ENCODE assay signal across 10 mouse cellular contexts in the genomic region with DNA sequence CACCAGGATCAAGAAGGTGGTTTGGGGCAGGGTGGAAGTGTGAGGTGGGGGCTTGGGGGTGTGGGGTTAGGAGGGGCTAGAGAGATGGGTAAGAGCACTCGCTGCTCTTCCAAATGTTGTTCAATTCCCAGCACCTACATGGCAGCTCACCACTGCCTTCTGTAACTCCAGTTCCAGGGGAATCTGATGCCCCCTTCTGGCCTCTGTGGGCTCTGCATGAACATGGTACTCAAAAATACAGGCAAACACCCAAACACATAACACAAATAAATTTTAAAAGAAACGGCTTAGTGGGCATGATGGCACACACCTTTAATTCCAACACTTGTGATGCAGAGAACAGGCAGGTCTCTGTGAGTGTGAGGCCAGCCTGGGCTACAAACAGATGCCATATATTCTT. TPM values are rescaled to one million over a fixed set of nuclear protein-coding genes. Genes with fewer than 3 reads are reported as not detected.
DNase-seq lines count a peak whose midpoint lies in the region; ATAC-seq and TF ChIP-seq lines count a peak whose summit lies in the region.
"Had no signal": no experiment of that assay in that cellular context is flagged by ENCODE, and none has a peak within 500 bp of the region (broad histone marks: within the 10 kb centered on the region; RNA-seq: fewer than 3 reads in every experiment).

No protein-coding gene starts in this region.

- H3K4me3 ChIP-seq in hindbrain, embryonic 10.5 days = no peak overlapping the region
- H3K4me3 ChIP-seq in hindbrain, embryonic 13.5 days = no peak overlapping the region
- H3K4me3 ChIP-seq in liver, postnatal 0 days (ENCODE audit: low read depth, low read length) = no peak overlapping the region

- peak; percentile 59 for TF ChIP-seq CTCF in liver, postnatal 0 days (IDR thresholded peaks at IDR 0.05; ENCODE audit: low read depth)

- TF ChIP-seq EP300 in liver, postnatal 0 days (IDR thresholded peaks at IDR 0.05; ENCODE audit: low read depth) = no peak

- no peak overlapping the region for H3K4me2 ChIP-seq in hindbrain, embryonic 13.5 days
- no peak overlapping the region for H3K4me2 ChIP-seq in liver, postnatal 0 days (ENCODE audit: low read depth, low read length)

- intact Hi-C loops in left cerebral cortex, postnatal 36 days (cut with DNase I) = no loop called here

- WGBS in hindbrain, embryonic 10.5 days = 59% methylated on average over 2 of the region's 2 CpGs
- 53% methylated on average over 2 of the region's 2 CpGs for WGBS in hindbrain, embryonic 13.5 days
- 55% methylated on average over 2 of the region's 2 CpGs for WGBS in liver, postnatal 0 days (ENCODE audit: insufficient replicate concordance)

- DNase-seq in hindbrain, embryonic 10.5 days (ENCODE audit: low spot score) = peak; percentile 38
- DNase-seq in A20 (ENCODE audit: low read depth, low spot score) (peak; percentile 33), R1 (ENCODE audit: low read depth, low spot score) (peak; percentile 82)
- peak; percentile 46 for DNase-seq in liver, postnatal 0 days
- DNase-seq in urinary bladder, postnatal 4 days (ENCODE audit: low spot score in 2 of 2) = no peak
- DNase-seq in left cerebral cortex, postnatal 36 days (ENCODE audit: low spot score in 2 of 2) = no peak
- no peak for DNase-seq in spleen, postnatal 4 days (ENCODE audit: low spot score in 2 of 2)
- DNase-seq: right cerebral cortex, postnatal 4 days had no signal

- no peak overlapping the region for H3K27ac ChIP-seq in hindbrain, embryonic 10.5 days
- no peak overlapping the region for H3K27ac ChIP-seq in hindbrain, embryonic 13.5 days
- no peak overlapping the region for H3K27ac ChIP-seq in liver, postnatal 0 days (ENCODE audit: low read depth)

- no peaks in the 10 kb centered on the region for H3K36me3 ChIP-seq in hindbrain, embryonic 10.5 days
- no peaks in the 10 kb centered on the region for H3K36me3 ChIP-seq in hindbrain, embryonic 13.5 days
- no peaks in the 10 kb centered on the region for H3K36me3 ChIP-seq in liver, postnatal 0 days (replicated peaks; ENCODE audit: insufficient read depth, low read length)

- no peak for ATAC-seq in hindbrain, embryonic 13.5 days (ENCODE audit: low FRiP score)
- no peak for ATAC-seq in liver, postnatal 0 days

- no peaks in the 10 kb centered on the region for H3K9me3 ChIP-seq in hindbrain, embryonic 10.5 days
- H3K9me3 ChIP-seq in hindbrain, embryonic 13.5 days = no peaks in the 10 kb centered on the region
- no peaks in the 10 kb centered on the region for H3K9me3 ChIP-seq in liver, postnatal 0 days (ENCODE audit: low read length)

- H3K4me1 ChIP-seq in hindbrain, embryonic 10.5 days (replicated peaks) = peaks cover 12% of the 10 kb centered on the region
- H3K4me1 ChIP-seq in hindbrain, embryonic 13.5 days (replicated peaks) = peaks cover 11% of the 10 kb centered on the region
- peaks cover 4% of the 10 kb centered on the region; the same call in 1 of the 2 replicates for H3K4me1 ChIP-seq in liver, postnatal 0 days (ENCODE audit: insufficient read depth)

- no peak overlapping the region for H3K9ac ChIP-seq in hindbrain, embryonic 13.5 days
- H3K9ac ChIP-seq in liver, postnatal 0 days (replicated peaks) = no peak overlapping the region

- H3K27me3 ChIP-seq in hindbrain, embryonic 10.5 days (ENCODE audit: insufficient read depth, poor library complexity, severe bottlenecking) = no peaks in the 10 kb centered on the region
- no peaks in the 10 kb centered on the region for H3K27me3 ChIP-seq in hindbrain, embryonic 13.5 days
- H3K27me3 ChIP-seq in liver, postnatal 0 days (ENCODE audit: insufficient read depth, low read length) = no peaks in the 10 kb centered on the region

RNA-seq across cellular contexts. Expression of a gene that starts 3.8 kb away (rescaled TPM):
- 1.8 and 1.9 TPM in 2 replicates for polyA plus RNA-seq in hindbrain, embryonic 10.5 days (2016; fragmentation: Nextera tagmentation; extraction: Ambion mirVana)
- 2.4 and 3.0 TPM in 2 replicates for polyA plus RNA-seq in hindbrain, embryonic 13.5 days (2015; fragmentation: Nextera tagmentation; extraction: Ambion mirVana)
- 0.19 and 0.26 TPM in 2 replicates for polyA plus RNA-seq in liver, postnatal 0 days (2015; fragmentation: Nextera tagmentation; extraction: Ambion mirVana)
- total RNA-seq in left cerebral cortex, postnatal 36 days (2021) = 1 to 10 TPM; 1.6 to 2.6 TPM

RNA-seq across cellular contexts. Expression of a gene that starts 3.9 kb away (rescaled TPM):
- not detected in 2 replicates for polyA plus RNA-seq in hindbrain, embryonic 10.5 days (2016; fragmentation: Nextera tagmentation; extraction: Ambion mirVana)
- 0.05 TPM in 1 of 2 replicates, not detected in the other for polyA plus RNA-seq in hindbrain, embryonic 13.5 days (2015; fragmentation: Nextera tagmentation; extraction: Ambion mirVana)
- not detected in 2 replicates for polyA plus RNA-seq in liver, postnatal 0 days (2015; fragmentation: Nextera tagmentation; extraction: Ambion mirVana)
- not detected for total RNA-seq in left cerebral cortex, postnatal 36 days (2021)
- polyA plus RNA-seq: gonadal fat pad, adult 2 months had no signal

RNA-seq across cellular contexts. Expression of a gene that starts 29.3 kb away (rescaled TPM):
- polyA plus RNA-seq in hindbrain, embryonic 10.5 days (2016; fragmentation: Nextera tagmentation; extraction: Ambion mirVana) = 5.4 and 6.1 TPM in 2 replicates
- polyA plus RNA-seq in hindbrain, embryonic 13.5 days (2015; fragmentation: Nextera tagmentation; extraction: Ambion mirVana) = 13.3 and 13.6 TPM in 2 replicates
- polyA plus RNA-seq in liver, postnatal 0 days (2015; fragmentation: Nextera tagmentation; extraction: Ambion mirVana) = 0.06 and 0.08 TPM in 2 replicates
- 10 to 100 TPM; 14.3 to 17.2 TPM for total RNA-seq in left cerebral cortex, postnatal 36 days (2021)

RNA-seq across cellular contexts. Expression of a gene that starts 30.4 kb away (rescaled TPM):
- 21.8 and 27.6 TPM in 2 replicates for polyA plus RNA-seq in hindbrain, embryonic 10.5 days (2016; fragmentation: Nextera tagmentation; extraction: Ambion mirVana)
- 29.9 and 33.7 TPM in 2 replicates for polyA plus RNA-seq in hindbrain, embryonic 13.5 days (2015; fragmentation: Nextera tagmentation; extraction: Ambion mirVana)
- polyA plus RNA-seq in liver, postnatal 0 days (2015; fragmentation: Nextera tagmentation; extraction: Ambion mirVana) = 4.8 and 5.4 TPM in 2 replicates
- 10 to 100 TPM in 1 of 2 experiments, 1 to 10 TPM in 1; 9.6 to 10.1 TPM for total RNA-seq in left cerebral cortex, postnatal 36 days (2021)

RNA-seq across cellular contexts. Expression of a gene that starts 30.5 kb away (rescaled TPM):
- polyA plus RNA-seq in hindbrain, embryonic 10.5 days (2016; fragmentation: Nextera tagmentation; extraction: Ambion mirVana) = 20.3 and 21.9 TPM in 2 replicates
- 42.7 and 43.9 TPM in 2 replicates for polyA plus RNA-seq in hindbrain, embryonic 13.5 days (2015; fragmentation: Nextera tagmentation; extraction: Ambion mirVana)
- 14.6 and 15.2 TPM in 2 replicates for polyA plus RNA-seq in liver, postnatal 0 days (2015; fragmentation: Nextera tagmentation; extraction: Ambion mirVana)
- total RNA-seq in left cerebral cortex, postnatal 36 days (2021) = 100 to 1,000 TPM in 1 of 2 experiments, 10 to 100 TPM in 1; 97.2 to 125 TPM

Comparison
In these comparisons a context has a peak if more than half of its experiments do, and no peak if none do; other contexts are left out.
1. DNase-seq: peak in hindbrain, embryonic 10.5 days (single experiment), A20 (single experiment), R1 (single experiment) and liver, postnatal 0 days (single experiment); none in urinary bladder, postnatal 4 days (0 of 2), left cerebral cortex, postnatal 36 days (0 of 2) and spleen, postnatal 4 days (0 of 2).